Mouse (Mus musculus) stomach, postnatal 0 days (tissue): ENCODE measurements at regions not wholly inside any gene's neighbourhood (a gene's known extent, or its start where the extent isn't known, plus 50 kb on each side); places are given as distances from the start of the nearest gene placed in this dataset.

Experiments
- CTCF ChIP-seq: IDR thresholded peaks from 2 replicates; pipeline ENCODE4 v1.5.1; 2016; ENCODE audit warnings: antibody characterized with exemption, low read depth, mild to moderate bottlenecking, moderate library complexity
- EP300 ChIP-seq: optimal IDR thresholded peaks from 2 replicates; pipeline ENCODE3; 2016; ENCODE audit warnings: antibody characterized with exemption

DNA sequence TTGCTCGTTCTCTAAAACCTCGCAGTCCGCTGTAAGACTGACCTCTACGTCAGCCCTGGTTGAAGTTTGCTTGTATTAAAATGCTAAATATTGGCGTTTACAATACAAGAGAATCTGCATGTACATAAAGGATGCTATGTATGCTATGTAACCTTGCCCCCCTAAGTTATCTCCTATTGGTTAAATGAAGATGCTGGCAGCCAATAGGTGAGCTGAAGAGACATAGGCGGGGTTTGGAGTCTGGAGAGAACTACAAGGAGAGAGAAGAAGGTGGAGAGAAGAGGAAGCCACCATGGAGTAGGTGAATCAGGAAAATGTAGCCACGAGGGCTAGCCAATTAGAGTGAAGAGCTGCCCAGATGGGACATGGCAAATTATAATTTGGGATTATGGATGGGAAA, 214.0 kb upstream of the Amigo2 start:
- TF ChIP-seq CTCF (no peak), EP300 (no peak)
